Mouse (Mus musculus) intestine, embryonic 16.5 days (tissue): ENCODE results near the gene Limk1. TPM values are rescaled to one million over a fixed set of nuclear protein-coding genes. Genes with fewer than 3 reads are reported as not detected.

Experiments
- ATAC-seq: fragments of 200-750 bp; cut with Nextera tagmentation; 2 replicates; pipeline ENCODE4 v1.8.0; 2017; ENCODE audit warnings: moderate TSS enrichment, moderate library complexity
- H3K27ac ChIP-seq: fragments of 300-500 bp; sonication (generic); 2 replicates; pipeline ENCODE4 v1.5.1; 2014; ENCODE audit warnings: mild to moderate bottlenecking, low read length
- H3K27me3 ChIP-seq: fragments of 300-500 bp; sonication (generic); replicated peaks from 2 replicates; pipeline ENCODE4 v1.6.1; 2014; ENCODE audit warnings: low read length, control low read depth, mixed read lengths; ENCODE audit not compliant: control insufficient read depth, insufficient read depth
- H3K36me3 ChIP-seq: fragments of 300-500 bp; sonication (generic); 2 replicates; pipeline ENCODE4 v1.6.1; 2014; ENCODE audit warnings: low read length, control low read depth; ENCODE audit not compliant: control insufficient read depth, insufficient read depth
- H3K4me1 ChIP-seq: fragments of 300-500 bp; sonication (generic); 2 replicates; pipeline ENCODE4 v1.6.1; 2014; ENCODE audit warnings: low read length, control low read depth, mixed read lengths; ENCODE audit not compliant: control insufficient read depth, insufficient read depth
- H3K4me2 ChIP-seq: fragments of 300-500 bp; sonication (generic); 2 replicates; pipeline ENCODE4 v1.6.1; 2014; ENCODE audit warnings: low read depth, low read length, control low read depth
- H3K4me3 ChIP-seq: fragments of 300-500 bp; sonication (generic); 2 replicates; pipeline ENCODE4 v1.5.1; 2014; ENCODE audit warnings: mild to moderate bottlenecking, low read length
- H3K9ac ChIP-seq: fragments of 300-500 bp; sonication (generic); 2 replicates; pipeline ENCODE4 v1.6.1; 2014; ENCODE audit warnings: low read depth, low read length
- H3K9me3 ChIP-seq: fragments of 300-500 bp; sonication (generic); 2 replicates; pipeline ENCODE4 v1.6.1; 2016; ENCODE audit warnings: low read length, control low read depth; ENCODE audit not compliant: control insufficient read depth
- WGBS: fragments of 180-500 bp; shearing (Covaris S2); extraction: QIAGEN DNeasy Blood & Tissue Kit; methylation state at CpG from one replicate; pipeline ENCODE4 v1.1.7; 2014; 5-methylcytosine and 5-hydroxymethylcytosine counted together
- polyA plus RNA-seq: library from polyadenylated mRNA; unstranded; fragments of >200 nt; fragmentation: Nextera tagmentation; extraction: Ambion mirVana; gene quantifications from 2 replicates; pipeline ENCODE4 v1.2.1, GENCODE M21; 2015

The Limk1 gene
- polyA plus RNA-seq, 1 experiment from 2014 or later: 3.8 TPM

GRCm38 (mm10) chr5:134684398-134684797, 4.0 kb downstream of the Limk1 start:
- 74% methylated on average over 2 of the region's 2 CpGs for WGBS
- H3K4me3 ChIP-seq: no peak overlapping the region
- no peak overlapping the region for H3K27ac ChIP-seq
- no peaks in the 10 kb centered on the region for H3K9me3 ChIP-seq
- H3K9ac ChIP-seq: no peak overlapping the region
- no peak for ATAC-seq
- no peak overlapping the region for H3K4me2 ChIP-seq
- H3K4me1 ChIP-seq: peaks cover 28% of the 10 kb centered on the region
- 0 out of 2 replicates have a peak, but pooled peaks cover 4% of the 10 kb centered on the region for H3K36me3 ChIP-seq
- H3K27me3 ChIP-seq: no peaks in the 10 kb centered on the region

- H3K4me3 ChIP-seq: no peak overlapping the region
- H3K9ac ChIP-seq: no peak overlapping the region
- H3K27me3 ChIP-seq: no peaks in the 10 kb centered on the region
- no peak overlapping the region for H3K27ac ChIP-seq
- peaks cover 33% of the 10 kb centered on the region for H3K4me1 ChIP-seq
- H3K9me3 ChIP-seq: no peaks in the 10 kb centered on the region
- ATAC-seq: no peak
- no peak overlapping the region for H3K4me2 ChIP-seq
- 54% methylated on average over 2 of the region's 2 CpGs for WGBS
- 0 out of 2 replicates have a peak, but pooled peaks cover 4% of the 10 kb centered on the region for H3K36me3 ChIP-seq
Observed at GRCm38 (mm10) chr5:134683813-134684212, 4.6 kb downstream of the Limk1 start.

GRCm38 (mm10) chr5:134680238-134680637, 8.2 kb downstream of the Limk1 start:
- H3K27me3 ChIP-seq: no peaks in the 10 kb centered on the region
- ATAC-seq: peak; percentile 49
- no peak overlapping the region for H3K4me2 ChIP-seq
- H3K27ac ChIP-seq: peak overlapping the region; percentile 46
- 39% methylated on average over 12 of the region's 12 CpGs for whole genome bisulfite sequencing
- peaks cover 53% of the 10 kb centered on the region for H3K4me1 ChIP-seq
- peak overlapping the region; percentile 30; the same call in 1 of the 2 replicates for H3K9ac ChIP-seq
- H3K4me3 ChIP-seq: no peak overlapping the region
- no peaks in the 10 kb centered on the region for H3K9me3 ChIP-seq
- H3K36me3 ChIP-seq: 0 out of 2 replicates have a peak, but pooled peaks cover 4% of the 10 kb centered on the region

- H3K9me3 ChIP-seq: no peaks in the 10 kb centered on the region
- H3K36me3 ChIP-seq: 0 out of 2 replicates have a peak, but pooled peaks cover 3% of the 10 kb centered on the region
- H3K27ac ChIP-seq: peak overlapping the region; percentile 23
- no peak overlapping the region for H3K4me2 ChIP-seq
- ATAC-seq: no peak
- H3K27me3 ChIP-seq: no peaks in the 10 kb centered on the region
- WGBS: 49% methylated on average over 8 of the region's 8 CpGs
- peaks cover 53% of the 10 kb centered on the region for H3K4me1 ChIP-seq
- H3K4me3 ChIP-seq: no peak overlapping the region
- peak overlapping the region; percentile 45; the same call in 1 of the 2 replicates for H3K9ac ChIP-seq
Observed at GRCm38 (mm10) chr5:134678827-134679546, 9.4 kb downstream of the Limk1 start.

GRCm38 (mm10) chr5:134678031-134678430, 10.4 kb downstream of the Limk1 start:
- Histone ChIP-seq H3K27me3 (no peaks in the 10 kb centered on the region), H3K36me3 (no peaks in the 10 kb centered on the region), H3K27ac (peak overlapping the region; percentile 27; the same call in 1 of the 2 replicates), H3K4me1 (peaks cover 53% of the 10 kb centered on the region), H3K9me3 (no peaks in the 10 kb centered on the region), H3K9ac (peak overlapping the region; percentile 45; the same call in 1 of the 2 replicates), H3K4me2 (no peak overlapping the region), H3K4me3 (no peak overlapping the region)
- no peak for ATAC-seq
- 88% methylated on average over 3 of the region's 3 CpGs for WGBS

GRCm38 (mm10) chr5:134677491-134677890, 10.9 kb downstream of the Limk1 start:
- no peaks in the 10 kb centered on the region for H3K9me3 ChIP-seq
- H3K36me3 ChIP-seq: no peaks in the 10 kb centered on the region
- WGBS: 86% methylated on average over 5 of the region's 5 CpGs
- no peak for ATAC-seq
- H3K9ac ChIP-seq: 0 out of 2 replicates have a peak overlapping the region, but pooled peaks have one; percentile 59
- peaks cover 53% of the 10 kb centered on the region for H3K4me1 ChIP-seq
- H3K4me3 ChIP-seq: no peak overlapping the region
- no peaks in the 10 kb centered on the region for H3K27me3 ChIP-seq
- no peak overlapping the region for H3K27ac ChIP-seq
- no peak overlapping the region for H3K4me2 ChIP-seq

- Histone ChIP-seq H3K4me3 (peak overlapping the region; percentile 40), H3K9ac (peak overlapping the region; percentile 59), H3K36me3 (no peaks in the 10 kb centered on the region), H3K27me3 (no peaks in the 10 kb centered on the region), H3K4me1 (peaks cover 50% of the 10 kb centered on the region), H3K9me3 (no peaks in the 10 kb centered on the region), H3K27ac (peak overlapping the region; percentile 72), H3K4me2 (peak overlapping the region; percentile 70)
- peak; percentile 86 for ATAC-seq
- WGBS: 3% methylated on average over 14 of the region's 14 CpGs
Observed at GRCm38 (mm10) chr5:134675956-134676759, 12.2 kb downstream of the Limk1 start.

GRCm38 (mm10) chr5:134674977-134675376, 13.4 kb downstream of the Limk1 start:
- no peaks in the 10 kb centered on the region for H3K27me3 ChIP-seq
- no peaks in the 10 kb centered on the region for H3K36me3 ChIP-seq
- H3K4me1 ChIP-seq: peaks cover 39% of the 10 kb centered on the region
- no peak overlapping the region for H3K9ac ChIP-seq
- WGBS: 75% methylated on average over 5 of the region's 5 CpGs
- H3K27ac ChIP-seq: no peak overlapping the region
- H3K4me2 ChIP-seq: no peak overlapping the region
- no peak overlapping the region for H3K4me3 ChIP-seq
- no peak for ATAC-seq
- H3K9me3 ChIP-seq: no peaks in the 10 kb centered on the region

GRCm38 (mm10) chr5:134672611-134673010, 15.8 kb downstream of the Limk1 start:
- H3K4me3 ChIP-seq: no peak overlapping the region
- no peak overlapping the region for H3K4me2 ChIP-seq
- no peak for ATAC-seq
- no peak overlapping the region for H3K9ac ChIP-seq
- no peaks in the 10 kb centered on the region for H3K9me3 ChIP-seq
- H3K4me1 ChIP-seq: peaks cover 19% of the 10 kb centered on the region
- WGBS: 92% methylated on average over 6 of the region's 6 CpGs
- no peaks in the 10 kb centered on the region for H3K27me3 ChIP-seq
- H3K27ac ChIP-seq: no peak overlapping the region
- 0 out of 2 replicates have a peak, but pooled peaks cover 4% of the 10 kb centered on the region for H3K36me3 ChIP-seq
